Mouse (Mus musculus) liver, adult (tissue): Measurements from ENCODE around the gene Fancc.

Experiments used
- GATA4 ChIP-seq: IDR thresholded peaks from 2 replicates; pipeline ENCODE4 v1.6.1; 2014; ENCODE audit warnings: mild to moderate bottlenecking, low read length; ENCODE audit not compliant: insufficient replicate concordance

Gene Fancc

DNA sequence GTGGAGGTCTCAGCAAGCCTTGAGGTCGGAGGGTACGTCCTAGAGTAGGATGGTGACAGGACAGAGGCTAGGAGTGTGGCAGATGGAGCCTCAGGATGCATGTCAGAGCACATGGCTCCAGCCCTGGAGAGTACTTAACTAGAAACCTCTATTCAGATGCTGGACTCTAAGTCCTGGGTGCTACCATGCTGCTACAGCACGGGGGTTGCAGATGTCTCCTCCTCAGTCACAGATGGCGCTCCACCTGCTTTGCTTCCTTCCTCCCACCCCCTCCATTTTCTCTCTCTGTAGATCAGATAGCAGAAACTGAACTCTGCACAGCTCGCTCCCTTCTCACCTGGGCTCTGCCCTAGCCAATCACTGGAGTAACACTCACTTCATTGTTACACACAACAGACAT is 190.3 kb downstream of the Fancc start:
- no peak for TF ChIP-seq GATA4

- no peak for TF ChIP-seq GATA4
These were observed 191.7 kb downstream of the Fancc start for GRCm38 (mm10) chr13:63305160-63306011.

- no peak for TF ChIP-seq GATA4
These were observed 192.3 kb downstream of the Fancc start for GRCm38 (mm10) chr13:63304799-63305159.

DNA sequence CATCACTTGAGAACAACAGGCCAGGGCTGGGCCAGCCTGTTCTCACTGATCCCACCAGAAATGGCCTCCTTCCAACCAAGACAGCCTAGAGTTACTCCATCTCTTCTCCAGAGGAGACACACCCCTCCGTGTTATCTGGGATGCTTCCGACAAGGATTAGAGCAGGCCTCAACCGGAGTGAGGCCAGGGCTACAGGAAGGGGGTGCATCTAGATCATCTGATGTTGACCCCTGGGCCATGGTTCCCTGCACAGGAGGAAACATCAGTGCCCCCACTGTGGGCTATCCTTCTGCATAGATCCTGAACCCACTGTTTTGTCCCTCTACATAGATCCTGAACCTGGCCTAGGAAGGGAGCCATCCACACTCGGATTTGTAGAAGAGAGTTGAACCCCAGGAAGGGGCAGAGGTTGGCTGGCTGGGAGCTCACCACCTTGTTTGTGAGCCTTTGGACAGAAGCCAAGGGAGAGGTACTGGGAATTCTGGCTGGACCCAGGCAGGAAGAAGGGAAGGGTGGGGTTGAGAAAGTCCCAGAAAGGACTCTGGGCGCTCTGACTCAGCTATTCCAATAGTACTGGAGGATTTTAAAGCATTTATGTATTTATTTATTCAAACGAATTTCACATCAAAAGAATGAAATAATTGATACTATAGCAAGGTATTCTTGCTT is 192.8 kb downstream of the Fancc start:
- TF ChIP-seq GATA4 = peak; percentile 93

DNA sequence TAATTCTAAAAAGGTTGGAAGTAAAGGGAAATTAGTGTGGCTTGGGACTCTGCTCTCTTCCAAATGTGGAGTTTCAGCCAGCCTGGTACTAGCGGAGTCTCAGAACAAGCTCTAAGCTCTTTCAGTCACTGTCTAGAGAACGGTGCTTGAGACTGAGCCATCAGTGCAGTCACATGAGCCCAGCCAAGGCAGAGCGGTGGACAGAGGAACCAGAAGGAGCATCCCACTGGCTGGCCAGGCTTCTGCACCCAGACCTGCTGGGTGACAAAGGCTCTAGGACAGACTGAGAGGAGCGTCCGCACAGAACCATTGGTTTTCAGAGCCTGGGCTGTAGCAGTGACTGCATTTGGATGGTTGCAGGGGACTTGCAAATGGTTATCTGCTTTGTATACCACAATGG is 194.7 kb downstream of the Fancc start:
- no peak for TF ChIP-seq GATA4

- no peak for TF ChIP-seq GATA4
These were observed 195.3 kb downstream of the Fancc start for GRCm38 (mm10) chr13:63301764-63302209.

DNA sequence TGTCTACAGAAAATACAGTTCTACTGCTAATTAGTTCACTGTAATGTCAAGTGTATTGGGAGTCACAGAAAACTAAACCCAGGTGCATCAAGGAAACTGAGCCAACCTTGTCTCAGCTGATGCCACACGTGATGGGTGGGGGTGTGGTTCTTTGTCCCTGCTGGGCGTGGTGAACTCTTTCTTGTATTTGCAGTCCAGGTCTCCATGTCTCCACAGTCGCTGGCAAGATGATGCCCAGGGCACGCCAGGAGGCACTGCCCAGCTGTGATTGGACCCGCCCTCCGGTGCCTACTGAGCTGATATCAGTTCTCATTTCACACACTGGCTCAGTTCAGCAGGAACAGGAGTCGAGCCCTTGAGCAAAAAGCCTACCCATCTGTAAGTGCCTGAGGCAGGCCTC is 196.1 kb downstream of the Fancc start:
- no peak for TF ChIP-seq GATA4

DNA sequence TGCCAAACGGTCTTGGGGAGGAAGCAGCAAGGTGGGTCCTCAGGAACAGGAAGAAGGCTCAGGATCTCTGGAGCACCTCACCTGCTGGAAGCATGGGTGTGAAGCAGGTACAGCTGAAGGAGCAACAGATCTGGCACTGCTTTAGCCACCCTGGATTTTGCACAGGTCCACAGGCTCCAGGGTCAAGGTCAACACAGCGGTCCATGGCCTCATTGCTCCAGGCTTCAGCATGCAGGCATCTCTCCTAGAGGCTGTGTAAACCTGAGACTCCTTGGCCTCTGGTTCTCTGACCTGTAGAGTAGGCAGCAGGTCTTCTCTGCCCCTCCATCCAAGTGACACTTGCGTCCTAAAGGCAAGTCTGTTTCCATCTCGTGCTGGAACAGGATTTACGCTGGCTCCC is 198.1 kb downstream of the Fancc start:
- no peak for TF ChIP-seq GATA4

DNA sequence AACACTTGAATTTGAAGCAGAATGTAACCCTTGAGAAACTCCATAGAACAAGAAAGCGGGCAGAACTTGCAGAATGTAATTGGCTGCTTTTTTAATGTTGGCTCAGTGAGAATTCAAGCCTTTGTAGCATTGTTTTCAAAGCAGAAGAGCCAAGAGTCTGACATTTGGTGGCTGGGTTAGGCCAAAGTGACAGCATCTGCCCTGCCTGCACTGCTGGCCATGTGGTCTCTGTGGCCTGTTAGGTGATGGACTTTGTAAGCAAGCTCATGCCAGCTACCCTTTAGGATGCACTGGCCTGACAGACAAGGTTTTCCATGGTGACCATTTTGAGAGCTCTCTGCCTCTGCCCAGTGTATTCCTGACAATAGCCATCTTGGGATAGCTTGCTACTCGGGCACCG is 199.1 kb downstream of the Fancc start:
- no peak for TF ChIP-seq GATA4

DNA sequence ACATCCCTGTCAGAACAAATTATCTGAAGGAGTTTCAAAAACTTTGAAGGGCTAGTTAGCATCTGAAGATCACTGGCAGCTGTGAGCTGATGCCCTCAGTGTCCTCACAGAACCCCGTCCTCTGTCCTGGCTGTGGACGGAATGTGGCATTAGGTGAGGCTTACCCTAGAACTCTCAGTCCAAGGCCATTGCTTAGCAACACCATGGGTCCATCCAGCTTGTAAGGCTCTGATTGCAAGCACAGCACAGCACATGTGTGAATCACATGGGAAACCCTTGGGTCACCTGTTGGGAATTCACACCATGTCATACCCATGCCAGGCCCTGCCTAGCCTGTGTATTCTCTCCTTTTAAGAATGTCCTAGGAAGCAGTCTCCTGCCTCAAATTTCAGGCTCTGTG is 200.1 kb downstream of the Fancc start:
- TF ChIP-seq GATA4 = no peak

GRCm38 (mm10) chr13:63296300-63296699 is 200.8 kb downstream of the Fancc start:
- TF ChIP-seq GATA4 = no peak

DNA sequence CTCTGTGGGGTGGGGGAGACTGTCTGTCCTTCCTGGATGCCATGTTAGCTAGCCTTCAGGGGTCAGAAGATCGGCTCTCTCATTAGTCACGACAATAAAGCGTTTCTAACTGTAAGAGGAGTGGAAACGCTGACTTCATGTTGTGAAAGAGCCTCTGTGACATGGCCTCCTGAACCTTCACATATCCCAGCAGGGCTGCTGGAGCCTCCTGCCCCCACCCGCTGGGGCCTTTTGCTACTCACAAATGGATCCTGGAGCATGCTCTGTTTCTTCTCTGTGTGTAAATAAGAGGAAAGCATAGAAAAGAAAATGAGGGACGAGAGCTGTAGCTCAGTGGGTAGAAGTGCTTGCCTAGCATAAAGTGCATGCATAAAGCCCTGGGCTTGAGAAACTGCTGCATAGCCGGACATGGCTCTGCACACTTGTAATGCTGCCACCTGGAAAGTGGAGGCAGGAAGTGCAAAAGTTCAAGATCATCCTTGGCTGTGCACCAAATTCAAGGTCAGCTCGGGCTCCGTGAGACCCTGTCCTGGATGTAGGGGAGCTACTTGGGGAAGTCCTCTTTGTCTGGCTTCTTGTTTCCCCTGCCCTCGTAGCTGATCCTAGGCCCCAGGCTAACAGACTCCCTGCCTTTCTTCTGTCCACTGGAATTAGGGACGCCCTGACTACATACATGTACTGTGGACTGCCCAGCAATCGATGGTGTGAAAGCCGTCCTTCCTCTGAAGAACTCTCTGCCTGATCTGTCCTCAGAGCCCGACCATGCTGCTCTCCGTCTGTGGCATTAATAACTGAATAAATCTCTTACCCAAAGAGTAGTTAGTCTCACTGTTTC is 202.5 kb downstream of the Fancc start:
- no peak for TF ChIP-seq GATA4

GRCm38 (mm10) chr13:63293647-63294046 is 203.4 kb downstream of the Fancc start:
- TF ChIP-seq GATA4 = no peak

GRCm38 (mm10) chr13:63291016-63291415 is 206.1 kb downstream of the Fancc start:
- TF ChIP-seq GATA4 = no peak

- TF ChIP-seq GATA4 = no peak
These were observed 207.0 kb downstream of the Fancc start for GRCm38 (mm10) chr13:63290126-63290525.

DNA sequence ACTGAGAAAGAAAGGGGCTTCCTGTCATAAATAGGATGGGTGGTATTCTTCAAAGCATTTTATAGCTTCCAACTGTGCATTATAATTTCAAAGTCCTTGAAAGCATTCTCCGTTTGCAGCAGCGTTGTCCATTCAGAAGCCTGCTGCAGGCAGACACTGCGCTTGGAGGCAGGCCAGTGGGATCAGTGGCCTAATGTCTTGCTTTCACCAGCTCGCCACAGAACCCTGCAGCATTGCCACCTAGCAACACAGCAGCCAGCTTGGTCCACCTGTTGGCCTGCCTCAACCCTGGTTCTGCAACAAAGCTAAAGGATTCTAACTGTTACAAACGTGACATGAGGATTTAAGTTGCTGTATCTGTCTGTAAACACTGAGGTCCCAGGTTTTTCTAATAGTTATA is 207.4 kb downstream of the Fancc start:
- no peak for TF ChIP-seq GATA4
